Mouse (Mus musculus) thymus, postnatal 14 days (tissue): ENCODE measurements at regions not wholly inside any gene's neighbourhood (a gene's known extent, or its start where the extent isn't known, plus 50 kb on each side); places are given as distances from the start of the nearest gene placed in this dataset.
"Not testable (repeated sequence)": the region's sequence is repeated elsewhere in the genome, so short reads cannot be mapped to it uniquely, and the experiment has no call there.

Source experiments
- DNase-seq: peaks from one replicate; pipeline ENCODE4 v3.0.0; 2021

- DNase-seq, result peak; percentile 68
Measured at GRCm38 (mm10) chr8:126832163-126832978, 113.3 kb downstream of the Tomm20 start.

GRCm38 (mm10) chr8:126831312-126832162 is 114.1 kb downstream of the Tomm20 start:
- DNase-seq, result no peak

- DNase-seq, result no peak
Measured at GRCm38 (mm10) chr8:126830242-126830530, 115.5 kb downstream of the Tomm20 start.

GRCm38 (mm10) chr8:126829376-126830241 is 116.0 kb downstream of the Tomm20 start:
- DNase-seq, result no peak

GRCm38 (mm10) chr8:126827681-126828383 is 117.8 kb downstream of the Tomm20 start:
- no peak for DNase-seq

- peak; percentile 73 for DNase-seq
Measured at GRCm38 (mm10) chr8:126826328-126827285, 119.0 kb downstream of the Tomm20 start.

- peak; percentile 82 for DNase-seq
Measured at GRCm38 (mm10) chr8:126825877-126826276, 119.8 kb downstream of the Tomm20 start.

- DNase-seq, result no peak
Measured at GRCm38 (mm10) chr8:126824575-126825208, 121.0 kb downstream of the Tomm20 start.

GRCm38 (mm10) chr8:126822269-126822668 is 123.4 kb downstream of the Tomm20 start:
- DNase-seq, result no peak

GRCm38 (mm10) chr8:126821279-126821678 is 124.4 kb downstream of the Tomm20 start:
- DNase-seq, result no peak

- DNase-seq, result no peak
Measured at GRCm38 (mm10) chr8:126820502-126820901, 125.1 kb downstream of the Tomm20 start.

GRCm38 (mm10) chr8:126819261-126819660 is 126.4 kb downstream of the Tomm20 start:
- no peak for DNase-seq

- no peak for DNase-seq
Measured at GRCm38 (mm10) chr8:126816155-126816554, 129.5 kb downstream of the Tomm20 start.

- DNase-seq, result no peak
Measured at GRCm38 (mm10) chr8:126814427-126814826, 131.2 kb downstream of the Tomm20 start.

- DNase-seq, result no peak
Measured at GRCm38 (mm10) chr8:126813621-126814020, 132.0 kb downstream of the Tomm20 start.

- peak; percentile 32 for DNase-seq
Measured at GRCm38 (mm10) chr8:126812777-126813176, 132.9 kb downstream of the Tomm20 start.

- DNase-seq, result not testable (repeated sequence)
Measured at GRCm38 (mm10) chr8:126811358-126811757, 134.3 kb downstream of the Tomm20 start.

- DNase-seq, result no peak
Measured at GRCm38 (mm10) chr8:126810516-126810915, 135.1 kb downstream of the Tomm20 start.

- no peak for DNase-seq
Measured at GRCm38 (mm10) chr8:126809321-126809720, 136.3 kb downstream of the Tomm20 start.

- no peak for DNase-seq
Measured at GRCm38 (mm10) chr8:126808496-126808895, 137.1 kb downstream of the Tomm20 start.
